Mouse (Mus musculus) embryonic facial prominence, embryonic 15.5 days (tissue): ENCODE measurements at regions not wholly inside any gene's neighbourhood (a gene's known extent, or its start where the extent isn't known, plus 50 kb on each side); places are given as distances from the start of the nearest gene placed in this dataset.

Experiments used
- ATAC-seq: fragments of 200-750 bp; cut with Nextera tagmentation; 2 replicates; pipeline ENCODE4 v1.8.0; 2017; ENCODE audit warnings: low read depth, moderate TSS enrichment; ENCODE audit not compliant: insufficient number of reproducible peaks, low FRiP score, low TSS enrichment
- H3K27ac ChIP-seq: fragments of 300-500 bp; sonication (generic); replicated peaks from 2 replicates; pipeline ENCODE4 v1.5.1; 2015; ENCODE audit warnings: mild to moderate bottlenecking, inconsistent platforms
- H3K27me3 ChIP-seq: fragments of 300-500 bp; sonication (generic); 2 replicates; pipeline ENCODE4 v1.6.1; 2015; ENCODE audit warnings: inconsistent platforms
- H3K36me3 ChIP-seq: fragments of 300-500 bp; sonication (generic); 2 replicates; pipeline ENCODE4 v1.6.1; 2015; ENCODE audit warnings: mild to moderate bottlenecking, inconsistent platforms
- H3K4me1 ChIP-seq: fragments of 300-500 bp; sonication (generic); 2 replicates; pipeline ENCODE4 v1.6.1; 2015; ENCODE audit warnings: inconsistent platforms
- H3K4me2 ChIP-seq: fragments of 300-500 bp; sonication (generic); replicated peaks from 2 replicates; pipeline ENCODE4 v1.6.1; 2015; ENCODE audit warnings: mild to moderate bottlenecking, inconsistent platforms
- H3K4me3 ChIP-seq: fragments of 300-500 bp; sonication (generic); replicated peaks from 2 replicates; pipeline ENCODE4 v1.5.1; 2015; ENCODE audit warnings: mild to moderate bottlenecking, inconsistent platforms
- H3K9ac ChIP-seq: fragments of 300-500 bp; sonication (generic); 2 replicates; pipeline ENCODE4 v1.6.1; 2015; ENCODE audit warnings: inconsistent platforms
- H3K9me3 ChIP-seq: fragments of 300-500 bp; sonication (generic); replicated peaks from 2 replicates; pipeline ENCODE4 v1.6.1; 2016; ENCODE audit warnings: inconsistent platforms
- WGBS: fragments of 180-500 bp; shearing (Covaris S2); methylation state at CpG from one replicate; pipeline ENCODE4 v1.1.7; 2015; 5-methylcytosine and 5-hydroxymethylcytosine counted together

DNA sequence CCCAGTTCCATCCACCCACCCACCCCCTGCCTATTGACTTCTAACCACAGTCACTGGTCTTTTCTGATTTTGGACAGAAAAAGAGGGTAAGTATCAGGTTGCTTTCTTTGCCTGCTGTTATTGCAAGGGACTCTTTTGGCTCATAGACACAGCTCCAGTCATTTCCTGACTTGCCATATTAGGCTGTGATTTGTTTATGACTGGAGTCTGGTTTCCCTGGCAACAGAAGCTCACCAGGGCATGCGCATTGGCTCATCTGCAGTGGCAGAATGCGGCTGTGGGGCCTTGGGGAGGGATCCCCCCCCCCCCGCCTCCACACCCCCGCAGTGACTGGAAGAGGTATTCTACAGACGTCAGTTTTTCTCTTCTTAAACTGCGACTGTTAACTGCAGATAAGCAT, 65.9 kb downstream of the Cdr1 start:
- Histone ChIP-seq H3K4me2 (no peak overlapping the region), H3K36me3 (no peaks in the 10 kb centered on the region), H3K9ac (no peak overlapping the region), H3K4me1 (no peaks in the 10 kb centered on the region), H3K27ac (no peak overlapping the region), H3K9me3 (no peaks in the 10 kb centered on the region), H3K4me3 (no peak overlapping the region), H3K27me3 (no peaks in the 10 kb centered on the region)
- 30% methylated on average over 6 of the region's 6 CpGs for WGBS
- ATAC-seq, result no peak

DNA sequence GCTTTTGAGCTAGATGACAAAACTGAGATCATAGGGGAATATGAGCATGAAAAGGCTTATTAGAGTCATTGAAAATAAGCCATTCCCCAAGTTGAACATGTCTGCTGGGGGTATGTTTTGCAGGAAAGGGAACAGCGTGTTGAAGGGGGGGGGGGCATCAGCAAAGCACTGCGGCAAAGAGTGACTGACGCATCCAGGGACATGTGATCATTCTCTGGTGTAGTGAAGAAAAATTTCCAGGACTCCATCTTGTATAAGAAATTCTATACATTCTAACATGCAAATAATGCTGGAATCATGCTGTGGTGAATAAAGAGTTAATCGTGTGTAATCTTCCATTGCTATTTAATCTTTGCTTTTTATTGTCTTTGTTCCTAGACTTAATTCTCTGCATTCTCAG, 68.0 kb downstream of the Cdr1 start:
- no peaks in the 10 kb centered on the region for H3K36me3 ChIP-seq
- H3K9ac ChIP-seq, result no peak overlapping the region
- no peak overlapping the region for H3K27ac ChIP-seq
- H3K9me3 ChIP-seq, result no peaks in the 10 kb centered on the region
- ATAC-seq, result no peak
- WGBS, result 63% methylated on average over 4 of the region's 4 CpGs
- H3K27me3 ChIP-seq, result no peaks in the 10 kb centered on the region
- H3K4me1 ChIP-seq, result no peaks in the 10 kb centered on the region
- H3K4me3 ChIP-seq, result no peak overlapping the region
- H3K4me2 ChIP-seq, result no peak overlapping the region

DNA sequence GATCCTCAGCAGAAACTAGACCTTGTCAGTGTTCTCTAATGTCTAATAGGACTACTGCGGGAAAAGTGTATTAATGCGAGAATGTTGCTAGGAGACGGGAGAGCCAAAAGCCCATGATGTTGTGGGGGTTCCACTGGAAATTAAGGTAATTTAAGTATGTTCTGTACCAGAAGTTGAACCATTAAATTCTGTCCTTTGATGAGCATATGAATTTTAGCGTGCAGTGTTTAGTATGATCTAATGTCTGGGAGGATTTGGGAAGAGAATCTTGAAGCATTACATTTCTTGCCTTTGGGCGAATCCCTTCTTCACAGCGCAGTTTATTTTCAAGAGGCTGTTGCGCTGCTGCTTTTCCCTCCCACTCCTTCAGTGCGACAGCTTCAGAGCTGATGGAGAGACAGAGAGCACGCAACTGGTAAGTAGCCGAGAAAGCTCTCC, 69.3 kb downstream of the Cdr1 start:
- Histone ChIP-seq H3K36me3 (no peaks in the 10 kb centered on the region), H3K4me3 (peak overlapping the region; percentile 26), H3K27me3 (no peaks in the 10 kb centered on the region), H3K4me2 (peak overlapping the region; percentile 30), H3K9ac (no peak overlapping the region), H3K4me1 (no peaks in the 10 kb centered on the region), H3K27ac (no peak overlapping the region), H3K9me3 (no peaks in the 10 kb centered on the region)
- no peak for ATAC-seq
- WGBS, result 20% methylated on average over 10 of the region's 10 CpGs
